Mouse (Mus musculus): ENCODE data around the gene Zfp786. TPM values are rescaled to one million over a fixed set of nuclear protein-coding genes. Genes with fewer than 3 reads are reported as not detected.

Zfp786 gene
- polyA plus RNA-seq, 1 experiment from 2014 or later: 4.7 TPM

DNA sequence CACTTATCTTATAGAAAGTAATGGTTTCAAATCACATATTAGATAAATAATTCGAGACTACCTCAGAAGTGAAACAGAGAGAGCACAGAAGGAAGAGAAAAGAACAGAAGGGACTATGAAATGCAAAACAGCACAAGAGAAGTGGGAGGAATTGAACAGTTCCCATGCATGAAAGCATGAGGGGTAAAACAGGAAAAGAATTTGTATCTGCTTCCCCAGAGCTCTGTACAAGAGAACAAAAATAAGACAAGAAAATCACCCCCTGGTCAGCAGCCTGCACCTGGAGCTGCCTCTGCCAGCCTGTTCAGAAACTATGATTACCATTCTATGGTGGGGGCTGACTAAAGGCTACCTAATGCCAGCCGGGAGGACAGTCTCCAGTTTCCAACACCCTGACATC is 23.2 kb downstream of the Zfp786 start:
- ATAC-seq (ENCODE audit: insufficient number of reproducible peaks, low FRiP score, low TSS enrichment, low read depth): no peak
- Histone ChIP-seq H3K27me3 (ENCODE audit: control insufficient read depth, insufficient read depth, low read length) (no peaks in the 10 kb centered on the region), H3K4me3 (ENCODE audit: low read depth, low read length) (no peak overlapping the region), H3K27ac (replicated peaks; ENCODE audit: low read depth, low read length) (no peak overlapping the region), H3K4me1 (ENCODE audit: control insufficient read depth, insufficient read depth, low read length) (0 out of 2 replicates have a peak, but pooled peaks cover 3% of the 10 kb centered on the region), H3K9me3 (ENCODE audit: control insufficient read depth, low read length) (no peaks in the 10 kb centered on the region), H3K9ac (ENCODE audit: low read length) (no peak overlapping the region), H3K4me2 (ENCODE audit: low read depth, severe bottlenecking) (no peak overlapping the region), H3K36me3 (ENCODE audit: control insufficient read depth, insufficient read depth, low read length) (peaks cover 25% of the 10 kb centered on the region)
- 81% methylated on average over 2 of the region's 2 CpGs for WGBS
- no peak for DNase-seq (ENCODE audit: low spot score)

- Histone ChIP-seq H3K4me1 (ENCODE audit: control insufficient read depth, insufficient read depth, low read length) (0 out of 2 replicates have a peak, but pooled peaks cover 3% of the 10 kb centered on the region), H3K9me3 (ENCODE audit: control insufficient read depth, low read length) (no peaks in the 10 kb centered on the region), H3K36me3 (ENCODE audit: control insufficient read depth, insufficient read depth, low read length) (peaks cover 32% of the 10 kb centered on the region)
Observed at GRCm38 (mm10) chr6:47805520-47805919, 25.1 kb downstream of the Zfp786 start.

DNA sequence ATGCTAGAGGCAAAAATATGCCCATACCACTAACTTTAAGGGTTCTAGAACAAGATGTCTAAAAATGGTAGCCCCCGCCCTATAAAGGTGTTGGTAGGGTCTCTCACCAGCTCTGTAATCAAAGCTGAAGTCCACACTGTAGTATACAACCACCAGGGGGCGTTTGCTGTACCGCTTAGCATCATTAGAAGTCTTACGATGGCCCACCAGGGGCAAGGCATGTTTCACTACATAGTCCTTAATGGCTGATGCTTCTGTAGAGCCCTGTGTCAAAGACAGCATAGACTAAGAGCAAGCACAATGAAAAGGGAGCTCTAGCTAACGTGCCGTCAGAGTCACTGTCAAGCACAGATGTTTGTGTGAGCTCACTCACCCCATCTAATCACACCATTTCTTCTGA is 31.6 kb downstream of the Zfp786 start:
- H3K4me1 ChIP-seq (ENCODE audit: control insufficient read depth, insufficient read depth, low read length): no peaks in the 10 kb centered on the region
- H3K36me3 ChIP-seq (ENCODE audit: control insufficient read depth, insufficient read depth, low read length): peaks cover 40% of the 10 kb centered on the region
- no peak overlapping the region for H3K9ac ChIP-seq (ENCODE audit: low read length)
- H3K27me3 ChIP-seq (ENCODE audit: control insufficient read depth, insufficient read depth, low read length): no peaks in the 10 kb centered on the region
- ATAC-seq (ENCODE audit: insufficient number of reproducible peaks, low FRiP score, low TSS enrichment, low read depth): no peak
- WGBS: 59% methylated on average over 6 of the region's 6 CpGs
- no peaks in the 10 kb centered on the region for H3K9me3 ChIP-seq (ENCODE audit: control insufficient read depth, low read length)
- DNase-seq (ENCODE audit: low spot score): peak; percentile 67
- no peak overlapping the region for H3K4me3 ChIP-seq (ENCODE audit: low read depth, low read length)
- no peak overlapping the region for H3K27ac ChIP-seq (replicated peaks; ENCODE audit: low read depth, low read length)
- no peak overlapping the region for H3K4me2 ChIP-seq (ENCODE audit: low read depth, severe bottlenecking)

More at GRCm38 (mm10) chr6:47805520-47805919, 25.1 kb downstream of the Zfp786 start:
- WGBS: 87% methylated on average over 2 of the region's 2 CpGs
- Histone ChIP-seq H3K27me3 (ENCODE audit: control insufficient read depth, insufficient read depth, low read length) (no peaks in the 10 kb centered on the region), H3K27ac (replicated peaks; ENCODE audit: low read depth, low read length) (no peak overlapping the region), H3K4me3 (ENCODE audit: low read depth, low read length) (no peak overlapping the region), H3K4me2 (ENCODE audit: low read depth, severe bottlenecking) (no peak overlapping the region), H3K9ac (ENCODE audit: low read length) (no peak overlapping the region)
- ATAC-seq (ENCODE audit: insufficient number of reproducible peaks, low FRiP score, low TSS enrichment, low read depth) (no peak), DNase-seq (ENCODE audit: low spot score) (no peak)

DNA sequence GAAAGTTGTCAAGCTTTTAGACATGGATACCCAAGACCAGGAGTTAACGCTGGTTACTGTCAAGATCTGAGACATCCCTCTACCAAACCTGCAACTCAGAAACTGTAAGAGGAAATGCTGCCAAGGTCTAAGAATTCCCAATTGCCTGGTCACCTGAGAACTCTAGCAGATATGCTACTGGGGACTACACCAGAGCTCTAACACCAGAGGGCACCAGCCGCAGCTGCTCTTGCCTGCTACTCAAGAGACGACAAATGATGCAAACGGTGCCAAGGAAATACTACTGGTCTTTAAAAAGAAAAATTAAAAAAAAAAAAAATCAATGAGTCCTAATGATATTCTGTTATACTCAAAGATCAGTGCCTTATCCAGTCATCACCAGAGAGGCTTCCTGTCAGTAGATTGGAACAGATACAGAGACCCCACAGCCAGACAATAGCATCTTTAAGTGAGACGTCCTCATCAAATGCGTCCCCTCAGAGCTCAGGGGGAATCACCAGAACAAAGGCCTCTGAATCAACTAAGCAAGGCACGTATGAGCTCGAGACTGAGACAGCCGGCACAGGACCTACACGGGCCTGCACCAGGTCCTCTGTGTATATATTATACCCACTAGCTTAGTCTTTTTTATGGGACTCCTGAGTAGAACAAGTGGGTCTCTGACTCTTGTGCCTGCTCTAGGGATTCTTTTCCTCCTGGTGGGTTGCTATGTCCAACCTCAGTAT is 36.4 kb downstream of the Zfp786 start:
- no peaks in the 10 kb centered on the region for H3K4me1 ChIP-seq (ENCODE audit: control insufficient read depth, insufficient read depth, low read length)
- peaks cover 13% of the 10 kb centered on the region for H3K36me3 ChIP-seq (ENCODE audit: control insufficient read depth, insufficient read depth, low read length)
- ATAC-seq (ENCODE audit: insufficient number of reproducible peaks, low FRiP score, low TSS enrichment, low read depth): no peak
- no peaks in the 10 kb centered on the region for H3K9me3 ChIP-seq (ENCODE audit: control insufficient read depth, low read length)
- H3K4me2 ChIP-seq (ENCODE audit: low read depth, severe bottlenecking): no peak overlapping the region
- 75% methylated on average over 10 of the region's 10 CpGs for WGBS
- no peak overlapping the region for H3K4me3 ChIP-seq (ENCODE audit: low read depth, low read length)
- no peak overlapping the region for H3K27ac ChIP-seq (replicated peaks; ENCODE audit: low read depth, low read length)
- no peak for DNase-seq (ENCODE audit: low spot score)
- H3K9ac ChIP-seq (ENCODE audit: low read length): no peak overlapping the region
- H3K27me3 ChIP-seq (ENCODE audit: control insufficient read depth, insufficient read depth, low read length): no peaks in the 10 kb centered on the region

- H3K27ac ChIP-seq (replicated peaks; ENCODE audit: low read depth, low read length): no peak overlapping the region
- no peak for ATAC-seq (ENCODE audit: insufficient number of reproducible peaks, low FRiP score, low TSS enrichment, low read depth)
- H3K9me3 ChIP-seq (ENCODE audit: control insufficient read depth, low read length): no peaks in the 10 kb centered on the region
- WGBS: 87% methylated on average over 5 of the region's 5 CpGs
- peaks cover 8% of the 10 kb centered on the region for H3K36me3 ChIP-seq (ENCODE audit: control insufficient read depth, insufficient read depth, low read length)
- H3K4me3 ChIP-seq (ENCODE audit: low read depth, low read length): no peak overlapping the region
- H3K4me2 ChIP-seq (ENCODE audit: low read depth, severe bottlenecking): no peak overlapping the region
- H3K9ac ChIP-seq (ENCODE audit: low read length): no peak overlapping the region
- H3K27me3 ChIP-seq (ENCODE audit: control insufficient read depth, insufficient read depth, low read length): no peaks in the 10 kb centered on the region
- no peaks in the 10 kb centered on the region for H3K4me1 ChIP-seq (ENCODE audit: control insufficient read depth, insufficient read depth, low read length)
- DNase-seq (ENCODE audit: low spot score): no peak
Observed at GRCm38 (mm10) chr6:47793284-47793683, 37.4 kb downstream of the Zfp786 start.

- ATAC-seq (ENCODE audit: insufficient number of reproducible peaks, low FRiP score, low TSS enrichment, low read depth): no peak
Observed at GRCm38 (mm10) chr6:47792533-47792932, 38.1 kb downstream of the Zfp786 start.

DNA sequence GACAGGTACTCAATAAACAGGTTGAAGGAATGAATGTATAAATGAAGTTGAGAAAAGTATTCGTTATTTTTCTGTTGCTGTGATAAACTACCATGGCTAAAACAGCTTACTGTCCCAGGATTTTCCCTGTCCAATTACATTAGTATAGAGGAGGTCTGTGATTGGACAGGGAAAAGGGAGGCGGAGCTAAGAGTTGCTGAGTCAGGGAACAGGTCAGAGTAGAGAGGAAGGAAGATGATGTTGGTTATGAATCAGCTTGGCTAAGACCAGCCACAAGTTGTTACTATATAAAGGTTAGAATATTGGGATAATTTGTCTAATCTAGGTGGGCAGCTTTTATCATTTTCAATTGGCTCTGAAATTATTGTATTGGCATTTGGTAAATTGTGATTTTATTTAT is 39.9 kb downstream of the Zfp786 start:
- Histone ChIP-seq H3K27me3 (ENCODE audit: control insufficient read depth, insufficient read depth, low read length) (no peaks in the 10 kb centered on the region), H3K9me3 (ENCODE audit: control insufficient read depth, low read length) (no peaks in the 10 kb centered on the region), H3K4me1 (ENCODE audit: control insufficient read depth, insufficient read depth, low read length) (no peaks in the 10 kb centered on the region), H3K4me3 (ENCODE audit: low read depth, low read length) (no peak overlapping the region), H3K27ac (replicated peaks; ENCODE audit: low read depth, low read length) (no peak overlapping the region), H3K36me3 (ENCODE audit: control insufficient read depth, insufficient read depth, low read length) (no peaks in the 10 kb centered on the region; the same call in 1 of the 2 replicates), H3K9ac (ENCODE audit: low read length) (no peak overlapping the region), H3K4me2 (ENCODE audit: low read depth, severe bottlenecking) (no peak overlapping the region)
- ATAC-seq (ENCODE audit: insufficient number of reproducible peaks, low FRiP score, low TSS enrichment, low read depth): no peak
- no peak for DNase-seq (ENCODE audit: low spot score)
- WGBS: 47% methylated on average over 2 of the region's 2 CpGs

More at GRCm38 (mm10) chr6:47792533-47792932, 38.1 kb downstream of the Zfp786 start:
- WGBS: 89% methylated on average over 2 of the region's 2 CpGs
- Histone ChIP-seq H3K9me3 (ENCODE audit: control insufficient read depth, low read length) (no peaks in the 10 kb centered on the region), H3K27ac (replicated peaks; ENCODE audit: low read depth, low read length) (no peak overlapping the region), H3K36me3 (ENCODE audit: control insufficient read depth, insufficient read depth, low read length) (peaks cover 7% of the 10 kb centered on the region), H3K4me1 (ENCODE audit: control insufficient read depth, insufficient read depth, low read length) (no peaks in the 10 kb centered on the region), H3K4me3 (ENCODE audit: low read depth, low read length) (no peak overlapping the region), H3K27me3 (ENCODE audit: control insufficient read depth, insufficient read depth, low read length) (no peaks in the 10 kb centered on the region), H3K9ac (ENCODE audit: low read length) (no peak overlapping the region), H3K4me2 (ENCODE audit: low read depth, severe bottlenecking) (no peak overlapping the region)
- no peak for DNase-seq (ENCODE audit: low spot score)

DNA sequence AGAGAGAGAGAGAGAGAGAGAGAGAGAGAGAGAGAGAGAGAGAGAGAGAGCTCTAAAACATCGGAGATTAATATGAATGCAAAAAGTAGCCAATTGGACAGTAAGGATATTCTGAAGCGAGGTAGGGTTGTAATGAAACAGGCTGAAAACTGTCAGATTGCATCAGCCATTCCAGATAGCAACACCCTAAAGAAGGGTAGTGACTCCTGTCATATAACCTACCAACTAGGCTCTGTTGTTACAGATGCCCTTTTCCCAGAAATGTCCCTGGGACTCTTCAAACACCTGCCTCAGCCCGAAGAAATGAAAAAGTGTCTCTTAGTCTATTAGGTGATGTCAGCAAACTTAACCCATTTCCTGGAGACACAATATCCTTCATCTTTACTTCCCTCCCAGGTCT is 41.8 kb downstream of the Zfp786 start:
- Histone ChIP-seq H3K4me3 (ENCODE audit: low read depth, low read length) (peak overlapping the region; percentile 42), H3K4me2 (ENCODE audit: low read depth, severe bottlenecking) (peak overlapping the region; percentile 53), H3K36me3 (ENCODE audit: control insufficient read depth, insufficient read depth, low read length) (no peaks in the 10 kb centered on the region), H3K9me3 (ENCODE audit: control insufficient read depth, low read length) (no peaks in the 10 kb centered on the region), H3K9ac (ENCODE audit: low read length) (peak overlapping the region; percentile 73), H3K27me3 (ENCODE audit: control insufficient read depth, insufficient read depth, low read length) (no peaks in the 10 kb centered on the region), H3K4me1 (ENCODE audit: control insufficient read depth, insufficient read depth, low read length) (no peaks in the 10 kb centered on the region), H3K27ac (replicated peaks; ENCODE audit: low read depth, low read length) (peak overlapping the region; percentile 81; the same call in 1 of the 2 replicates)
- ATAC-seq (ENCODE audit: insufficient number of reproducible peaks, low FRiP score, low TSS enrichment, low read depth): no peak
- no peak for DNase-seq (ENCODE audit: low spot score)
- 62% methylated on average over 3 of the region's 3 CpGs for WGBS

Data from limb, embryonic 11.5 days (tissue).